Mouse (Mus musculus) monocyte, adult 2 months (primary cell): Measurements from ENCODE around the gene Ensa.

Source experiments
- DNase-seq, 2 experiments: peaks; one replicate each; pipeline ENCODE4 v3.0.0; 2022; ENCODE audit warnings: low spot score in 2 of 2, low read depth in 1 of 2

Ensa gene

DNA sequence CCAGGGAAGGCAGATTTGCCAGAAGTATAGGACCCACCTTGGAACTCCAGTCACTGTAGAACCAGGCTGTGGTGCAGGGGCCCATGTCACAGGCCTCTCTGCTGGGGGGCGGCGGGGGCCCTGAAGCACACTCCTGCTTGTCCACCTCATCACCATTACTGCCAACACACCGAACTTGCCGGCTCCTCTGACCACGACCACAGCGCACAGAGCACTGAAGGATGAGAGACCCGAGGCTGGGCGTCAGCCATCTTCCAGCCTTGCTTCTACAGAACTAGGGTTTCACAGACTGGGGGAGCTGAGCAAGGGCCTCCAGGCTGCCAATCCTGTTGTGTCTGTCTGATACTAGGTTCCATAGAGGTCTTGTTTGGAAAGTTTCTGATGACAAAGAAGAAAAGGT is 54.8 kb downstream of the Ensa start:
- no peak for DNase-seq

DNA sequence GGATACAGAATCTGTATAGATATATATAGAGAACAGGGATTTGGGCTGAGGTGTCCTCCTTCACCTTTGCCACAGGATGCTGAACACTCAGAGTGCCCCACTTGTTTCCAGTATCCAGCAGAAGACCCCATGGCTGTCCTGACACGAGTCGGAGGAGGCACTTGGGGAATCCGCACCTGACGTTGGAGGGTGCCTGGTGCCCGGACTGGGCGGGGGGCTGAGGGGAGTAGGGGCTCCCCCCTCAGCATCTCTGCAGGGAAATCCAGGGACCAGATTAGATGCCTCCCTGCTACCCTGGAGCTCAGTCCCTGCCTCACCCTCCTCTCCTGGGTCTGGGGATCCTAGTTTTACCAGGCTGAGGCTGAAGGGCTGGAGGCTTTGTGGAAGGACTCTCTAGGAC is 55.9 kb downstream of the Ensa start:
- DNase-seq, result no peak

DNA sequence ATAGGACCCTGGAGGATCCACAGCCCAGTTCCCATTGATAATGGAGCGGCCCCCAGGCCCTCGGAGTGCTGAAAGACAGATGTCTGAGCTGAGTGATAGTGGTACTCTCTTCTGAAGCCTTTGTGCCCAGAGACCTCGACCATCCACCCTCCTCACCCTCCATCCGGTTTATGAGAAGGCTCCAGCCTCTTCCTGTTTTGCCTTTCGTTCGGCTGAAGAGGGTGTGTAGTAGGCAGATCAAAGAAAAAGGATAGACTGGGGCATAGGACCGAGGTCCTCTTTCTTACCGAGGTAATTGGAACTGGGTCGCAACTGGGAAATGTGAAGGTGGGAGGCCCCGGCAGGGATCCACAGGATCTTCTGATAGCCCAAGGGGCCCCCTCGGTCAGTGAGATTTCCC is 56.6 kb downstream of the Ensa start:
- DNase-seq, result no peak
